Mouse (Mus musculus) spleen, adult 2 months (tissue): ENCODE data around the gene Ttc27. TPM values are rescaled to one million over a fixed set of nuclear protein-coding genes. Genes with fewer than 3 reads are reported as not detected.

Source experiments
- DNase-seq, 2 experiments: peaks; one replicate each; pipeline versions ENCODE4 v3.0.0 to v3.0.0-alpha.2; 2012 to 2021; ENCODE audit warnings: low spot score in 2 of 2, low read depth in 1 of 2
- H3K27ac ChIP-seq: fragments of 200-500 bp; 2 replicates; pipeline ENCODE4 v1.5.1; 2012; ENCODE audit warnings: low read length, inconsistent platforms; ENCODE audit not compliant: insufficient read depth
- H3K27me3 ChIP-seq: fragments of 200-500 bp; 2 replicates; pipeline ENCODE4 v1.6.1; 2012; ENCODE audit warnings: mild to moderate bottlenecking, moderate library complexity, low read length, inconsistent platforms; ENCODE audit not compliant: control insufficient read depth, insufficient read depth
- H3K36me3 ChIP-seq: fragments of 200-500 bp; 2 replicates; pipeline ENCODE4 v1.6.1; 2012; ENCODE audit warnings: mild to moderate bottlenecking, low read length, inconsistent platforms; ENCODE audit not compliant: control insufficient read depth, insufficient read depth
- H3K4me1 ChIP-seq: fragments of 200-500 bp; 2 replicates; pipeline ENCODE4 v1.6.1; 2011; ENCODE audit warnings: inconsistent platforms; ENCODE audit not compliant: control insufficient read depth, insufficient read depth, insufficient read length
- H3K4me3 ChIP-seq: fragments of 200-500 bp; 2 replicates; pipeline ENCODE4 v1.5.1; 2011; ENCODE audit warnings: mild to moderate bottlenecking, inconsistent platforms; ENCODE audit not compliant: insufficient read depth, insufficient read length; ENCODE audit errors: extremely low read depth
- CTCF ChIP-seq: fragments of 200-500 bp; IDR thresholded peaks from 2 replicates; pipeline ENCODE4 v1.5.1; 2011; ENCODE audit warnings: mild to moderate bottlenecking, inconsistent platforms; ENCODE audit not compliant: insufficient read depth, insufficient read length, insufficient replicate concordance; ENCODE audit errors: extremely low read depth
- POLR2A ChIP-seq: fragments of 200-500 bp; IDR thresholded peaks from 2 replicates; pipeline ENCODE4 v1.6.1; 2011; ENCODE audit warnings: low read depth, low read length, inconsistent platforms
- WGBS: fragments of 180-500 bp; shearing (Covaris S2); methylation state at CpG from one replicate; pipeline ENCODE4 v1.1.7; 2018; 5-methylcytosine and 5-hydroxymethylcytosine counted together
- polyA plus RNA-seq: library from polyadenylated mRNA; depleted of rRNA; stranded (reverse); fragments of >200 nt; gene quantifications from 2 replicates; pipeline ENCODE4 v1.2.3, GENCODE M21; 2012

Ttc27 gene
- polyA plus RNA-seq, 1 experiment = 2.4 TPM

DNA sequence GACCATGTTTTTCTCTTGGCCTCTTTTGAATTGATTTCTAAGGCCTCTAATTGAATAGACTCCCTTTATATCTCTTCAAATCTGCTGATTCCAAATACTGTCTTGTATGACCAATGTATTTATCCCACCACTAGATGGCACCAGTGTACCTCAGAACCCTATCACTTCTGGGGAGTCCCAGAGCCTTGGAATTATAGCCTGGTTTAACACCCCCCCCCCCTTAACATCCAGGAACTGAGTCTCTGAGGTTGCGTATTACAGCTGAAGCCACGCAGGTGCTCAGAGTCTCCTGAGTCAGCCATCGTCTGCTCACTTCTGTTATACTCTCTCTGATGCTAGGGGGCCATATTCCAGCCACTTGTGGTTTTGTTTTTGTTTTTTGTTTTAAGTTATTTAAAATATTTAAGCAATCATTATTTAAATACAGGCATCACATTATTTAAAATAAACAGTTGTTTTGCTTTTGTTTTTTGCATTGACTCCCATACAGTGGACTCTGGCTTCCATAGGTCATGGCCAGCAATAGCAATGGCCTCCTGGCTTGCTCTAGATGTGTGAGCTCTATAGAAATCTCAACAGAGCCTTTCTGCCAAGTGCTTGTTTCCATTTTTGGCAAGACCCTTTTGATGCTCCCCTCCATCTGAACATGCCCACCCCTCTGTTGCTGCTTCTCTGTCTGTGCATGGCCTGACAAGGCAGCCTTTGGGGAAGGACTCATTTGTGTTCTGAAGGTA, 93.5 kb downstream of the Ttc27 start:
- no peak overlapping the region for H3K27ac ChIP-seq
- 81% methylated on average over 3 of the region's 3 CpGs for WGBS

DNA sequence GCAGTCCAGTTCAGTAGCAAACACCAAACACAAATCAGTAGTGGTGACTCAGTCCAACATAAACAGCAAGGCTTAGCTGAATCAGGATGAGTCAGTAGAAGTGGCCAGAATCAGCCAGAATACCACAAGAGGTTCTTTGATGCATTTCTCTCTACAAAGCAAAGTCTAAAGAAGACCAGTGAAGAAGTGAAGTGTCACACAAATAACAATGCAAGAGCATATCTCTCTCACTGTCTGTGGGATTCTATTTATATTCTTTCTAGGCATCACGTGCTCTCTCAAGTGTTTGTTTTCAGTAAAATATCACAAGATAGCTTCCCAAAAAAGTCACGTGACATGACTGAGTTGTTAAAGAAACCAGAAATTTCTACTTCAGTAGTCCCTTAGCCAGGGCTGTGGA, 102.2 kb downstream of the Ttc27 start:
- 84% methylated on average over 2 of the region's 2 CpGs for WGBS
- no peak for DNase-seq
- H3K27me3 ChIP-seq = no peaks in the 10 kb centered on the region
- TF ChIP-seq CTCF (no peak), POLR2A (no peak)
- no peaks in the 10 kb centered on the region for H3K4me1 ChIP-seq
- no peaks in the 10 kb centered on the region for H3K36me3 ChIP-seq
- no peak overlapping the region for H3K4me3 ChIP-seq
- no peak overlapping the region for H3K27ac ChIP-seq

More for the DNA sequence above, 93.5 kb downstream of the Ttc27 start:
- no peak overlapping the region for H3K4me3 ChIP-seq
- peak in 1 of 2 experiments; percentile 11 for DNase-seq
- no peaks in the 10 kb centered on the region for H3K36me3 ChIP-seq
- no peaks in the 10 kb centered on the region for H3K27me3 ChIP-seq
- no peak for TF ChIP-seq POLR2A
- TF ChIP-seq CTCF = peak; percentile 21; the same call in 1 of the 2 replicates
- H3K4me1 ChIP-seq = no peaks in the 10 kb centered on the region; the same call in 1 of the 2 replicates

DNA sequence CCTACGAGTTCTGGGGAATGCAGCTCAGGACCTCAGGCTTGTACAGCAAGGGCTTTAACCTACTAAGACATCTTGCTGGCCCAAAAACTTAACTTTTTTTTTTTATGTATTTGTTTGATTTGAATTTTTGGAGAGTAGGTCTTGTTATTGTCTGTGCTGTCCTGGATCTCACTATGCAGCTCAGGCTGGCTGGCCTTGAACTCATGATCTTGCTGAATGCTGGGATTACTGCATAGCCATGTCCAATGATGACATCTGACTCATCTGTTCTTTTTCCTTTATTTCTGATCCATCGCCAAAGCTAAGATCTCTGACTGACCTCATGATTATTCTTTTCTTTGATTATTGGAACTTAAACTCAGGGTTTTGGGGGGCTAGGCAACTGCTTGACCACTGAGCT, 113.3 kb downstream of the Ttc27 start:
- H3K4me1 ChIP-seq = no peaks in the 10 kb centered on the region
- no peaks in the 10 kb centered on the region for H3K27me3 ChIP-seq
- DNase-seq = no peak
- 0 out of 2 replicates have a peak, but pooled peaks cover 2% of the 10 kb centered on the region for H3K36me3 ChIP-seq
- TF ChIP-seq CTCF (no peak), POLR2A (no peak)
- WGBS = 94% methylated on average over 2 of the region's 2 CpGs
- no peak overlapping the region for H3K27ac ChIP-seq
- H3K4me3 ChIP-seq = no peak overlapping the region

DNA sequence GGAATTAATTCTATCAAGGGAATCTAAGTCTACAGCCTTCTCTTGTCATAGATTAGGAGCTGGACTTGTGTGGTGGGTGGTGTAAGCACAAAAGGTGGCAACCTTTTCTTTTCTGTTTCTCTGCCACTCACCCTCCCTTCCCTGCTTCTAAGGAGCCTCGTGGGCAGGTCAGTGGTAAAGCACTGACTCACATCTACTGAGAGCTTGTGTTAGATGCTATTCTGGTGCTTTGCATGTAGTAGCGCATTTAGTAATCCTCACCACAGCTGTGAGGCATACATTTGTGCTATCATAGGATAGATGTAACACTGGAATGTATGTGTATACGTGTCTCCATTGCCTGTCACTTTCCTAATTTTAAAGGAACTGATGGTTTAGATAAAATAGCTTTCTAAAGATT, 124.2 kb downstream of the Ttc27 start:
- 77% methylated on average over 3 of the region's 3 CpGs for WGBS
- no peak for TF ChIP-seq POLR2A
- TF ChIP-seq CTCF = no peak

DNA sequence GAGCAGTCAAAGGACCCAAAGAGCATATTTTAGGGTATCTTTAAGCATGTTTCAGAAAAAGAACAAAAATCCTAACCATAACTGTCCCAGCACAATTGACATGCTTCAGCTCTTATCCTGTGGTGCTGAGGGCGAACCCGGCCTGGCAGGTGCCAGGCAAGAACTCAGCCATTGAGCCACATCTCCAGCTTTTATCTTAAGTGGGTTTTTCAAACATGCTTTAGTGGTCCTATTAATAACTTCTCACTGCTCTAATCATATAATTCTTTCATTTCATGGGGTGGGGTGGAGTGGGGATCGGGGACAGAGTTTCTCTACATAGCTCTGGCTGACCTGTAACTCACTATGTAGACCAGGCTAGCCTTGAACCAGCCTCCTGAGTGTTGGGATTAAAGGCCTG, 125.1 kb downstream of the Ttc27 start:
- no peaks in the 10 kb centered on the region for H3K4me1 ChIP-seq
- peaks cover 1% of the 10 kb centered on the region; the same call in 1 of the 2 replicates for H3K36me3 ChIP-seq
- TF ChIP-seq CTCF = no peak
- no peak for TF ChIP-seq POLR2A
- no peaks in the 10 kb centered on the region for H3K27me3 ChIP-seq
- H3K4me3 ChIP-seq = no peak overlapping the region
- no peak for DNase-seq
- 91% methylated on average over 3 of the region's 3 CpGs for WGBS
- no peak overlapping the region for H3K27ac ChIP-seq

More for the DNA sequence above, 124.2 kb downstream of the Ttc27 start:
- no peaks in the 10 kb centered on the region for H3K27me3 ChIP-seq
- H3K4me3 ChIP-seq = no peak overlapping the region
- no peak overlapping the region for H3K27ac ChIP-seq
- no peaks in the 10 kb centered on the region for H3K4me1 ChIP-seq
- peaks cover 3% of the 10 kb centered on the region; the same call in 1 of the 2 replicates for H3K36me3 ChIP-seq
- no peak for DNase-seq

DNA sequence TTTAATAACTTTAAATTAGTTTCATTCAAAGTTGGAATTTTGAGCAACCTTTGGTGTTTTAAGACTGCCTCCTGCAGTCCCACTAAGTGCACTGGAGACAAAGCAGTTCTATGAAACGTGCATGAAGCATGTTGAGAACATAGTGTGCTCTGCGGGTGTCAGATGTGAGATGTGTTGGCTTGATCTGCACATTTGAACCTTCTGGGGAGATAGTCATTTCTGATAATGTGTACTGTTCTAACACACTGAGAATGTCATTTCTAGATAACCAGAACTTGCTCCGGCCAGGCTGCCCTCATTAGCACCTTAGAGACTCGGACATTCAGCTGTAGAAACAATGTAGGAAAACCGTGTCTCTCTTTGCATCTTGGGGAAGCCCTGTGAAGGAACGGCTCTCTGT, 126.0 kb downstream of the Ttc27 start:
- TF ChIP-seq CTCF = no peak
- no peak for TF ChIP-seq POLR2A
- WGBS = 81% methylated on average over 6 of the region's 6 CpGs
- H3K4me1 ChIP-seq = no peaks in the 10 kb centered on the region
- DNase-seq = no peak
- H3K27ac ChIP-seq = no peak overlapping the region
- peaks cover 1% of the 10 kb centered on the region; the same call in 1 of the 2 replicates for H3K36me3 ChIP-seq
- H3K27me3 ChIP-seq = no peaks in the 10 kb centered on the region
- no peak overlapping the region for H3K4me3 ChIP-seq
